Mouse (Mus musculus): ENCODE data around the gene Rdx.
A peak's percentile ranks its signal among the peaks of the same experiment; 100 is the strongest.

Gene Rdx

GRCm38 (mm10) chr9:52047129-52047820, at the start of gene Rdx:
Rdx (plus strand) TSS chr9:52047173.
- peak; percentile 69 for DNase-seq

- DNase-seq, result peak; percentile 33
These were observed 43.5 kb upstream of the Rdx start for GRCm38 (mm10) chr9:52003501-52003900.

GRCm38 (mm10) chr9:52007341-52007740, 39.6 kb upstream of the Rdx start:
- DNase-seq, result peak; percentile 65

GRCm38 (mm10) chr9:52008511-52008910, 38.5 kb upstream of the Rdx start:
- peak; percentile 73 for DNase-seq

GRCm38 (mm10) chr9:52012311-52012710, 34.7 kb upstream of the Rdx start:
- DNase-seq, result peak; percentile 16

GRCm38 (mm10) chr9:52012781-52013436, 34.1 kb upstream of the Rdx start:
- peak; percentile 44 for DNase-seq

GRCm38 (mm10) chr9:52013900-52014455, 33.0 kb upstream of the Rdx start:
- peak; percentile 95 for DNase-seq

- no peak for DNase-seq
These were observed 29.9 kb upstream of the Rdx start for GRCm38 (mm10) chr9:52017091-52017490.

- no peak for DNase-seq
These were observed 29.1 kb upstream of the Rdx start for GRCm38 (mm10) chr9:52017824-52018223.

- DNase-seq, result peak; percentile 19
These were observed 28.5 kb upstream of the Rdx start for GRCm38 (mm10) chr9:52018505-52018904.

GRCm38 (mm10) chr9:52027257-52028020, 19.5 kb upstream of the Rdx start:
- DNase-seq, result peak; percentile 97

- peak; percentile 90 for DNase-seq
These were observed 18.2 kb upstream of the Rdx start for GRCm38 (mm10) chr9:52028521-52029405.

GRCm38 (mm10) chr9:52031501-52031900, 15.5 kb upstream of the Rdx start:
- peak; percentile 64 for DNase-seq

GRCm38 (mm10) chr9:52037493-52037892, 9.5 kb upstream of the Rdx start:
- no peak for DNase-seq

GRCm38 (mm10) chr9:52041657-52042056, 5.3 kb upstream of the Rdx start:
- DNase-seq, result no peak

- DNase-seq, result no peak
These were observed 287 bp upstream of the Rdx start for GRCm38 (mm10) chr9:52046686-52047085.

- peak; percentile 99 for DNase-seq
These were observed 1.1 kb downstream of the Rdx start for GRCm38 (mm10) chr9:52047821-52048649.

- peak; percentile 96 for DNase-seq
These were observed 1.7 kb downstream of the Rdx start for GRCm38 (mm10) chr9:52048650-52049081.

- no peak for DNase-seq
These were observed 2.6 kb downstream of the Rdx start for GRCm38 (mm10) chr9:52049605-52050004.

- DNase-seq, result no peak
These were observed 3.4 kb downstream of the Rdx start for GRCm38 (mm10) chr9:52050361-52050760.

- DNase-seq, result no peak
These were observed 5.2 kb downstream of the Rdx start for GRCm38 (mm10) chr9:52052221-52052620.

Data from heart, adult 11 months (tissue).